Mouse (Mus musculus) urinary bladder, postnatal 14 days (tissue): Measurements from ENCODE around the gene Npas3.

Source experiments
- DNase-seq: peaks from one replicate; pipeline ENCODE4 v3.0.0; 2021; ENCODE audit warnings: low spot score

Npas3 gene

DNA sequence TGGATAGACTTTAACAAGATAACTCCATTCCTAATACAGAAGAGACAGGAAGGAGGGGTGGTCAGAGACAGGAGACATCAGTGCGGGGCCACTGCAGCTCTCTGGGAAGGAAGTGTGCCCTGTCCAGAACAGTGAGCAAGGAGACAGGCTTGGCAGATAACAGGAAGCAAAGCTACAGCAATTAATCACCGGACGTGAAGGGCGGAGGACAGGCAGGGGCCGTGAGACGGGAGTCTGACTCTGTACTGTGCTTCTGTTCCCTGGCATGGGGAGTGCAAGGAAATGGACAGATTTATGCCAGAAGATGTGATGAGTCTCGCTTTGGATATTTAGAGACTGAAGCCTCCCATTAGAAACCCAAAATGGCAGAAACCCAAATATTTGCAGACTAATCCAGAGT, 47.3 kb downstream of the Npas3 start:
- DNase-seq: no peak

DNA sequence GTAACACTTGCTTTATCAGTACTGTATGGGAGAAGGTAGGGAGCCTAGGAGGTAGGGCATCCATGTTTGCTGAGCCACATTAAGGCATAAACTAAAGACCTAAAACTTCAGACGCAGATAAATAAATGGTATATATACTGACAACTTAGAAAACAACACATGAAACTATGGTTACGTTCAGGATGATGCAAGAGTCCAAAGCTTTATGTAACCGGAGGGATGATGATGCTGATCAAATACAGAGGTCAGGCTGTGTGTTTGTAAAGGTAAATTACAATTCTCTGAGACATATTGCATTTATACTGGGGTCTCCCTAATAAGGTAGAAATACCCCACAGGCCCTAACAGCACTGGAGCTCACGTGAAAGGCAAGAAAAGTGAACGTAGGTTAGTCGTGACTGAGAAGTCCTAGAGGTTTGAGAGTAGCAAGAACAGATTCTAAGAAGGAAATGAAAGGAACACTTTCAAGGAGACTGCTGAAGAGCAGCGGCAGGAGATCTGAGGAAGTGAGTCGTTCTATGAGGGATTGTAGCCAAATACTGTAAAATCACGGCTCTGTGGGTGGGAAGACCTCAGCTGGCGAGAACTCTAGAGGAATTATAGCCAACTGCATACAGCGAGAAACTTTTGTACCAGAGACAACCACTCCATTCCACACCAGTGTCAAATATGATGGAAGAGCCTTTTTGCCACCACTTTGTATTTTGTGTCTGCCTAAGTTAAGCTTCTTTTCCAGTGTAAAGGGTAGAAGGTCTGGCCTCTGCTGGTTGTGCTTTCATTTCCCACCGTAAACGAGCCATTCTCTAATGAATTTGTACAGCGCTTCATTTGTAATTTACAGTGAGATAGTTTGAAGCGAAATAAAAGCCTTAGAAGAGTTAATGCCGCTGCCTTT, 49.7 kb downstream of the Npas3 start:
- no peak for DNase-seq

GRCm38 (mm10) chr12:53300964-53301363, 52.5 kb downstream of the Npas3 start:
- peak; percentile 25 for DNase-seq

GRCm38 (mm10) chr12:53302129-53302528, 53.7 kb downstream of the Npas3 start:
- no peak for DNase-seq

DNA sequence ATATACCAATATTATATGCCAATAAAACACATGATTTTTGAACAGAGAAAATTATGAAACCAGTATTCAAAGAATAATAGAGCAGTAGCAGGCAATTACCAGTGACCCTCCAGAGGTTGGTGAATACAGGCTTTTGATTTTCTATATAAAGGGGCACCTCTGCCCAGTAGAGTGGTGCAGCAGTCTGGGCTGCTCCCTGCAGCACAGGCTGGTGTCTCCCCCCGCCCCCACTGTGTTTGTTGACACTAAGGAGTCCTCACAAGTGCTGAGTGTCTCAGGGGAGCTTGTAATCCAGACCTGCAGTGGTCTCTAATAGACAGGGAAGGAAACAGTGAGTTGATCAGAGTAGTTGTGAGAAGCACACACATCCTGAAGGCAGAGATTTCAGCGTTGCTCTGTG, 68.2 kb downstream of the Npas3 start:
- DNase-seq: no peak

GRCm38 (mm10) chr12:53317801-53318200, 69.3 kb downstream of the Npas3 start:
- no peak for DNase-seq

DNA sequence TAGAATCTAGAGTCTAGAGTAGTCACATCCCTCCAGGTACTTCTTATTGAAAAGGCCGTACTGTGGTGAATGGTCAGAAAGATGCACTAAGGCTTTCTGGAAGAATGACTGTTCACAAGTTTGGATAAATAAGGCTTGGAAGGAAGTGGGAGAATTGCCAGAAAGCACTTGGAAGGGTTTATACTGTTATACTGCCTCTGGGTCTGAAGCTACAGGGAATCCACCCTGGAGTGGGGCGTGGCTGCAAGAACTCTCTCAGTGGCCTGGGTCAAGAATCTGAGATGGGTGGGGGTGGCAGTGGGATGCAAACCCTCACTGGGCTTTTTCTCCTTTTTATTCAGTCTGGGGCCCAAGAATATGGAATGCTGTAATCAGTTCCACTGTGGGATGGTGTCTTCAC, 72.0 kb downstream of the Npas3 start:
- DNase-seq: no peak

DNA sequence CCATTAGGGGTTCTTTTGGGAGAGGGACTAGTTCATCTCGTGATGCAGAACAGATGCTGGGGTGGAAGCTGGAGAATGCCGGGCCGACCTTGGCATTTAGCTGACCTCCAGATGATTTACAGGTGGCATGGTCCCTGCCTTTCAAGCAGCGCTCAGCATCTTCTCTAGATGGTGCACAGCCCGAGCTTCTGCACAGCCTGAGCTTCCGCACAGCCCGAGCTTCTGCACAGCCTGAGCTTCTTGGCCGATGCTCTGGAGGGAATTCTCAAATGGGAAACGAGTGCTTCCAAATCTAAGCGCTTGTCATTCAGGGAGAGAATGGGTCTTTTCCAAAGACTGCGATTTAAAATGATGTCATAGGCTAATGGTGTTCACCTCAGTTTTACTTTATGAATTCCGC, 72.5 kb downstream of the Npas3 start:
- no peak for DNase-seq

- DNase-seq: no peak
These were observed 73.5 kb downstream of the Npas3 start for GRCm38 (mm10) chr12:53321944-53322343.

GRCm38 (mm10) chr12:53327653-53328188, 79.2 kb downstream of the Npas3 start:
- DNase-seq: no peak

GRCm38 (mm10) chr12:53328257-53328736, 79.8 kb downstream of the Npas3 start:
- DNase-seq: peak; percentile 30

- no peak for DNase-seq
These were observed 81.7 kb downstream of the Npas3 start for GRCm38 (mm10) chr12:53330141-53330540.

DNA sequence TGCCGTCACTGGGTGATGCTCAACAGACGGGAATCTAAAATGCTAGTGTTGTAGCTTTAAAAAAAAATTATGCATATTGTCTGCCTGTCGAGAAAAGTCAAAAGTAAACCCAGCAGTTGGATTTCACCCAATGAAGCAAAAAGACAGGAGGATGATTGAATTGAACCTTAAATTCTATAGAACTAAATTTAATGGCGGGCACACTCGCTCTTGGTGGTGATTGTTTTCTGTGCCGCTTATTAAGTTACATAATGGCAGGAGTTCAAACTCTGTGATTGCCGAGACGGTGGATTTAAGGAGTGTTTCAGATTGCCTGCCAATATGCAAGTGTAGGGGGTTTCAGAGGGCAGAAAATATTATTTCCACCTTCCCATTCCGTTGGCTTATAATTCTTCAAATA, 82.9 kb downstream of the Npas3 start:
- DNase-seq: no peak

- no peak for DNase-seq
These were observed 83.3 kb downstream of the Npas3 start for GRCm38 (mm10) chr12:53331800-53332199.

GRCm38 (mm10) chr12:53333251-53333650, 84.8 kb downstream of the Npas3 start:
- no peak for DNase-seq

- no peak for DNase-seq
These were observed 90.0 kb downstream of the Npas3 start for GRCm38 (mm10) chr12:53338349-53338948.

GRCm38 (mm10) chr12:53342741-53343140, 94.3 kb downstream of the Npas3 start:
- DNase-seq: no peak

DNA sequence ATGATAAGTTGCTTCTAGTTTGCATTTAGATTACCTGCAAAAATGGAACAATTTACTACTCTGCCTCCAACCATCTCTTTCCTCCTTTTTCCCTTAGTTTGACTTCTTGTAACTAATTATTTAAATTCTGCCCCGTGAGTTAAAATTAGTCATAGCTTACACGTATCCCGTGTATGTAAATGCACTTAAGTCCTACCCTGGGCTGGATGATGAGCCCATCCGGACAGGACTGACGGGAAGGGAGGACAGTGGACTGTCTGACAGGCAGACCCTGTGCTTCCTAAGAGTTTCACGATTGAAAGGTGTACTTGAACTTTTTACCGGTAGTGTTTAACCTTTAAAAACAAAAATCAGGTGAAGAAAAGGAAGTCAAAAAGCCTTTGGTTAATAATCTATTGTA, 103.4 kb downstream of the Npas3 start:
- no peak for DNase-seq

GRCm38 (mm10) chr12:53365751-53366150, 117.3 kb downstream of the Npas3 start:
- no peak for DNase-seq

DNA sequence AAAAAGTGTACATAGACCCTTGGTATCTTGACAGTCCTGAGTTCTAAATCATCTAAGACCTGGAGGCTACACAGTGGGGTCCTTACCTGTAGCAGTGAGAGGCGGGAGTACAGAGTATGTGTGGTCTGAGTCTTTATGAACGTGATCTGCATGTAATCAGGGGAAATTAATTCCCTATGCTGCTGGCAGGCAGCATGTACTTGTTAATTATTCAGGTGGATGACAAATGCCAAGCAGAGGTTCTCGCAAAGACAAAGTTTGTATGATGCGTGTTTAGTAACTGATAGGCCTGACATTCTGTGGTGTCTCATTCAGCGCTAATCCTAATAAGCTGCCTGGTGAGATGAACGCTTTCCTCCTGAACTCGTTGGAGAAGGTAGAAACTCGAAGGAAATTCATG, 136.4 kb downstream of the Npas3 start:
- DNase-seq: no peak

DNA sequence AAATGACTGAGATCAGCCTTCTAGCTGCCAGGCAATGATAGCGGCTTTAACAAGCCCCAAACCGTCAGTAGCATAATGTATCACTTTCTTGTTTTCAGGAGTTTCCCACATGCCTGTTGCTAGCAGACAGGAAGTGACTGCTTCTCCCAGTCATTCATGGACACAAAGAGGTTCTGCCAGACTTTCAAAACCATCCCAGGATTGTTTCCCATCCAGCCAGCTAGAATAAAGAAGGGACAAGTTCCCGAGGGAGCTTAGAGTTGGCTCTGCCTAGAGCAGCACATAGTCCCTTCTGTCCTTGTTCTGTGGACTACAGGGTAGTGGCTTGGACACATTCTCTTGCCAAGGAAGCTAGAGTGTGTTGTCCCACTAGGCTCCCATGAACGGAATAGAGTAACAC, 157.4 kb downstream of the Npas3 start:
- no peak for DNase-seq

DNA sequence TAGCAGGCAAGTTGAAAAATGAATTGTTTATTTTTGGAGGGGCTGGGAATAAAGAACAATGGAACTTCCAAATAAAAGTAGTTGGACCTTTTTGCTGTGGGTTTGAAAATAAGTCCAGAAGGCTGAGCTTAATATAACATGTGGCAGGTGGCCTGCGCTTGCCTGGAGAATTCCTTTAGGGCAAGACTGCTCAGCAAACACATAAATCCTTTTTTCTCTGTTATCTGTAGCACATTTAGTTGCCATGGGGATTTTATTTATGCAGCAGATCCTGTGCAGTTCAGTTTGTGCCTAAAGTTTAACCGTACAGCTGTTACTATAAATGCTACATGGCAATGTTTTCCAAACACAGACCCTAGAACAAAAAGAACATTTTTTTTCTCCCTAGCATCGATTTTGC, 159.3 kb downstream of the Npas3 start:
- no peak for DNase-seq

- no peak for DNase-seq
These were observed 161.2 kb downstream of the Npas3 start for GRCm38 (mm10) chr12:53409711-53410110.
